Mouse (Mus musculus) hindbrain, embryonic 16.5 days (tissue): ENCODE data around the gene Nubp2. TPM values are rescaled to one million over a fixed set of nuclear protein-coding genes. Genes with fewer than 3 reads are reported as not detected.

Experiments
- ATAC-seq: fragments of 200-750 bp; cut with Nextera tagmentation; 2 replicates; pipeline ENCODE4 v1.8.0; 2017; ENCODE audit warnings: moderate TSS enrichment, moderate library complexity
- H3K27ac ChIP-seq: fragments of 300-500 bp; sonication (generic); 2 replicates; pipeline ENCODE4 v1.5.1; 2014; ENCODE audit warnings: low read depth, mild to moderate bottlenecking, control low read depth, low read length, moderate library complexity
- H3K27me3 ChIP-seq: fragments of 300-500 bp; sonication (generic); replicated peaks from 2 replicates; pipeline ENCODE4 v1.6.1; 2014; ENCODE audit warnings: low read length; ENCODE audit not compliant: control insufficient read depth, insufficient read depth
- H3K36me3 ChIP-seq: fragments of 300-500 bp; sonication (generic); 2 replicates; pipeline ENCODE4 v1.6.1; 2014; ENCODE audit warnings: mild to moderate bottlenecking, low read length, moderate library complexity, mixed read lengths; ENCODE audit not compliant: control insufficient read depth, insufficient read depth
- H3K4me1 ChIP-seq: fragments of 300-500 bp; sonication (generic); 2 replicates; pipeline ENCODE4 v1.6.1; 2014; ENCODE audit warnings: low read depth, low read length; ENCODE audit not compliant: control insufficient read depth, insufficient read depth
- H3K4me2 ChIP-seq: fragments of 300-500 bp; sonication (generic); 2 replicates; pipeline ENCODE4 v1.6.1; 2014; ENCODE audit warnings: mild to moderate bottlenecking, low read length, control low read depth, moderate library complexity
- H3K4me3 ChIP-seq: fragments of 300-500 bp; sonication (generic); 2 replicates; pipeline ENCODE4 v1.5.1; 2014; ENCODE audit warnings: mild to moderate bottlenecking, low read length, control low read depth, moderate library complexity
- H3K9ac ChIP-seq: fragments of 300-500 bp; sonication (generic); 2 replicates; pipeline ENCODE4 v1.6.1; 2014; ENCODE audit warnings: low read depth, mild to moderate bottlenecking, control low read depth, low read length, moderate library complexity
- H3K9me3 ChIP-seq: fragments of 300-500 bp; sonication (generic); 2 replicates; pipeline ENCODE4 v1.6.1; 2014; ENCODE audit warnings: mild to moderate bottlenecking, low read length, moderate library complexity; ENCODE audit not compliant: control insufficient read depth
- WGBS: fragments of 180-500 bp; shearing (Covaris S2); extraction: QIAGEN DNeasy Blood & Tissue Kit; methylation state at CpG from one replicate; pipeline ENCODE4 v1.1.7; 2014; 5-methylcytosine and 5-hydroxymethylcytosine counted together
- polyA plus RNA-seq: library from polyadenylated mRNA; unstranded; fragments of >200 nt; fragmentation: Nextera tagmentation; extraction: Ambion mirVana; gene quantifications from 2 replicates; pipeline ENCODE4 v1.2.1, GENCODE M21; 2015

The Nubp2 gene
- polyA plus RNA-seq, 1 experiment from 2014 or later = 64.1 TPM

DNA sequence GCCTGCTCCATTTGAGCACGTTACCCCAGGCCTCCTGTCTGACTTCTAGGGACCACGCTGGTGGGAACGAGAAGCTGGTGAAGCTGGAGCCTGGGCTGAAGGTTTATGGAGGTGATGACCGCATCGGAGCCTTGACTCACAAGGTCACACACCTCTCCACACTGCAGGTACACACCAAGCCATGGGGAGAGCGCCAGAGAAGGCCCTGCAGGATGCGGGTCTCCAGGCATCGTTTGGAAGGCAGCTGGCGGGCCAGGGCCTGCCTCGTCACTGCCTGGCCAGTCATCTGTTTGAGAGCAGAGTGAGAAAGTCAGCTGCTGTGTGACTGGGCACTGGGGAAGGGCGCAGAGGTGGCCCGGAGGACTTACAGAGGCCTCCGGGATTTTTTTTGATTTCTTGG lies 29.6 kb downstream of the Nubp2 start:
- H3K9me3 ChIP-seq = no peaks in the 10 kb centered on the region
- WGBS = 91% methylated on average over 13 of the region's 13 CpGs
- peaks cover under 1% of the 10 kb centered on the region; the same call in 1 of the 2 replicates for H3K4me1 ChIP-seq
- ATAC-seq = no peak
- H3K27ac ChIP-seq = no peak overlapping the region
- no peak overlapping the region for H3K4me2 ChIP-seq
- peaks cover 19% of the 10 kb centered on the region for H3K36me3 ChIP-seq
- H3K9ac ChIP-seq = no peak overlapping the region
- no peaks in the 10 kb centered on the region for H3K27me3 ChIP-seq
- H3K4me3 ChIP-seq = no peak overlapping the region

DNA sequence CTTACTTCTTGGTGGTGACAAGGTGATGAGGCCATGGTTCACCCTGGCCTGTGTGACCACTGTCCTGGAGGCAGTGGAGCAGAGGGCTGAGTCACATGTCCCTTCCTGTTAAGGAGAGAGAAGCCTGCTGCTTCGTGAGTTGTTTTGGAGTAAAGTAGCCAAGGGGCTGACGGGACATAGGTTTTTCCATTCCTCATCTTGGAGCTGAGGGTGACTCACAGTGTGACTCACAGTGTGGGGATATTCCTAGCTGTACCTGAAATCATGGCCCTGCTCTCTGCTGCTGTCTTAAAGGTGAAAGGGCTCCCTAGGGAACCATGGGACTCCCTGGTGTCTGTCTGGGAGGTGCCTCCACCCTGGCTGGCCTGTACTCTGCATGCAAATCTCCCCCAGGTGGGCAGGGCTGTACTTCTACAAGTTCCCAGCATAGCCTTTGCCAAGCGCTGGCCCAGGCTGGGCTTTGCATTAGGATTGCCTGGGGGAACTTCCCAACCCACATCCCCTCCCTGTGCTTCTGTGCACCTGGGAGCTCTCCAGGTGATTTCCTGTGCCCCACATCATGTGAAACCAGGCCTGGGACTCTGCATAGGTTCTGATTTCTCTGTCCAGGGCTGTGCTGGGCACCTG lies 30.2 kb downstream of the Nubp2 start:
- H3K27ac ChIP-seq = no peak overlapping the region
- H3K9me3 ChIP-seq = no peaks in the 10 kb centered on the region
- WGBS = 73% methylated on average over 3 of the region's 3 CpGs
- H3K9ac ChIP-seq = no peak overlapping the region
- no peak overlapping the region for H3K4me2 ChIP-seq
- peaks cover 7% of the 10 kb centered on the region for H3K4me1 ChIP-seq
- peaks cover 14% of the 10 kb centered on the region for H3K36me3 ChIP-seq
- H3K27me3 ChIP-seq = no peaks in the 10 kb centered on the region
- no peak overlapping the region for H3K4me3 ChIP-seq
- no peak for ATAC-seq

DNA sequence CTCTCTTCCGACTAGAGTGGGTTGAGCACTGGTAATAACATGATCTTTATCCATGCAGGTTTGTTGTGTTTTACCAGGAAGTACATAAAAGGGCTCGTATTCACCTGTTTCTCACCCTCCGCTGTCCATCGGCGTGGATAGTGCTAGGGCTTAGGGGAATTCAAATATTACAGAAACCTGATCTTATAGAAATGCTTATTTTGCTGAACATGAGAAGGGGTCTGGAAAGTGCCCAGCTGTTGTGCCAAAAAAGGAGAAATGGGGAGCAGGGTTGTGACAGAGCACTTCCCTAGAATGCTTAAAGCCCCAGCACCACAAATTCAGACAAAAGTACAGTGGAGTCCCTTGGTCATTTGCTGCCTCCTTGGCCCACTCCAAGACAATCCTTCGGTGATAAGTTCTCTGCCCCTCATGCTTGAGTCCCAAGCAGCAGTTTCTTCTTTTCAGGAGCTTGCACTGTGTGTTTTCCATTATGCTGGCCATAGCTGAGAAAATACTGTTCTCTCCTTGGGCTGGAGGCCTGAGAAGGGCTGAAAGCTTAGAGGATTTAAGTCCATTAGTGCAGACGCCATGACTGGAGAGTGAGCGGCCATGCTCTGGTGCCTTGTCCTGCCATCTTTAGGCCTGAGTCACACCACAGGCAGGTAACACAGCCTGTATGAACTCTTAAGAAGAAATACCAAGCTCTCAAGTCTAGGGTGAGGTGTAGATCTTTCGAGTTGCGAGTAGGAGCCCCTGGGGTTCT lies 34.6 kb downstream of the Nubp2 start:
- Histone ChIP-seq H3K27me3 (no peaks in the 10 kb centered on the region), H3K4me2 (peak overlapping the region; percentile 72), H3K36me3 (peaks cover 6% of the 10 kb centered on the region), H3K9me3 (no peaks in the 10 kb centered on the region), H3K9ac (no peak overlapping the region), H3K4me3 (peak overlapping the region; percentile 95), H3K4me1 (peaks cover 15% of the 10 kb centered on the region), H3K27ac (no peak overlapping the region)
- ATAC-seq = no peak
- 86% methylated on average over 10 of the region's 10 CpGs for WGBS

DNA sequence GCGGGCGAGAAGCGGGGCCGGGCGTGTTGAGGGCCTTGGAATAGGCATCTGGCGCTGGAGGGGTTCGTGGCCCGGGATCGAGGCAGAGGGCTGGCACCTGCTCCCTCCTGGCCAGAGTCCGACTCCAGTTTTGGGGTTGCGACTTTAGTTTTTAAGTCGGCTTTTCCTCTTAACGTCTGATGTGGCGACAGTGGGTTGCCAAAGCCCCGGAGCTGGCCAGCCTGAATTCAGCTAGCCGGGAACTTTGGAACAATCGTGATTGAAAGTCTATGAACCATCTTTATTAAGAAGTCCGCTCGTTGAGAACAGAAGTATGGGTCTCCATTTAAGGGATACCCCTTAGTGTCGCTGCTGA lies 35.4 kb downstream of the Nubp2 start:
- Histone ChIP-seq H3K9me3 (no peaks in the 10 kb centered on the region), H3K4me1 (peaks cover 15% of the 10 kb centered on the region), H3K27me3 (no peaks in the 10 kb centered on the region), H3K4me3 (peak overlapping the region; percentile 95), H3K4me2 (peak overlapping the region; percentile 72), H3K36me3 (peaks cover 6% of the 10 kb centered on the region), H3K27ac (peak overlapping the region; percentile 81), H3K9ac (peak overlapping the region; percentile 76)
- no peak for ATAC-seq
- under 1% methylated on average over 20 of the region's 20 CpGs for WGBS

DNA sequence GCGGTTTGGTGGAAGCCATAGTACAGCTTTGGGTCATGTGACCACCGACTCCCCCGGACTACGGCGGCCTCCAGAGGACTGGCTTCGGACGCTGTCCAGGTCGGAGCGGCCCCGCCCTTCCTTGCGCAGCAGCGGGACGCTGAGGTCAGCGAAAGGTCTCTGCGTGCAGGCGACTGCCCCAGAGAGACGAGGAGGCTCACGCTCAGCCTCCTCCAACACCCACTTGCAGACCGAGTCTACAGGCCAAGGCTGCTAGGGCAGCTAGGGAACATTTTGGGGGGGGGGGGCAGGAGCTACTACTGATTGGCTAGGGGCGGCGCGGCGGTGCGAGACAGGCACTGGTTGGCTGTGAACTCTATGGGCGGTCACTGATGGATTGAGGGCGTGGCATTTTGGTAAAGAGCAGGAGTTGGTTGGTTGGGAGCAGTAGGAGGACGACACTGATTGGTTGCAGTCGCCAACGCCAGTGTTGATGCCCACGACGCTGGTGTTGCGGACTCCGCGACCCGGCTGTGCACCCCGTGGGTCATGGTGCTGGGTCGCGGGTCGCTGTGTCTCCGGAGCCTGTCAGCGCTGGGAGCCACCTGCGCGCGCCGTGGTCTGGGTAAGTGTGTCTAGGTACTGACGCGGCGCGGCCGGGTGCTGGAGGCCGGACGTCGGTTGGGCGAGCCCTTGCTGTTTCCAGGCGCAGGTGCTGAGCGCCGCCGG lies 35.9 kb downstream of the Nubp2 start, which contains the start of gene Fahd1:
TSS of gene Fahd1 (minus strand) at position 300 of the 708 bp plus-strand sequence.
- peak within 1 kb of the TSS; percentile 84 for H3K9ac ChIP-seq
- under 1% methylated on average over 58 of the region's 58 CpGs for WGBS

DNA sequence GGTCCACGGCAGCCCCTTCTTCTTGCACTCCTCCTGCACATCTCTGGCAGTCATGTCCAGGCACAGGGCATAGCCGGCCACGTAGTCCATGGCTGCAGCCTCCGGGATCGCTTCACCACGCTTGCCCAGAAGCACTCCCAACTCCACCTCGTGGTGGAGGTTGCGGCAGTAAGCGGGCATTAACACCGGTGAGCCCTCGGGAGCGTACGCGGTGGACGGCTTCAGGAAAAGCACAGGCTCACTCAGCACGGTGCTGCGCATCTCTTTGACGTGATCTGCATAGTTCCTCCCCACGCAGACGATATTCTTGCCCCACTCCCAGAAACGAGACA lies 36.5 kb downstream of the Nubp2 start:
- WGBS = under 1% methylated on average over 21 of the region's 21 CpGs
- ATAC-seq = no peak

More for the DNA sequence above, 35.9 kb downstream of the Nubp2 start, which contains the start of gene Fahd1:
- peak within 1 kb of the TSS; percentile 72 for H3K4me2 ChIP-seq
- H3K4me1 ChIP-seq = peaks cover 15% of the 10 kb centered on the region
- H3K27ac ChIP-seq = peak within 1 kb of the TSS; percentile 98
- peaks cover 6% of the 10 kb centered on the region for H3K36me3 ChIP-seq
- no peaks in the 10 kb centered on the region for H3K9me3 ChIP-seq
- H3K27me3 ChIP-seq = no peaks in the 10 kb centered on the region
- H3K4me3 ChIP-seq = peak within 1 kb of the TSS; percentile 95
- ATAC-seq = peak; percentile 99

DNA sequence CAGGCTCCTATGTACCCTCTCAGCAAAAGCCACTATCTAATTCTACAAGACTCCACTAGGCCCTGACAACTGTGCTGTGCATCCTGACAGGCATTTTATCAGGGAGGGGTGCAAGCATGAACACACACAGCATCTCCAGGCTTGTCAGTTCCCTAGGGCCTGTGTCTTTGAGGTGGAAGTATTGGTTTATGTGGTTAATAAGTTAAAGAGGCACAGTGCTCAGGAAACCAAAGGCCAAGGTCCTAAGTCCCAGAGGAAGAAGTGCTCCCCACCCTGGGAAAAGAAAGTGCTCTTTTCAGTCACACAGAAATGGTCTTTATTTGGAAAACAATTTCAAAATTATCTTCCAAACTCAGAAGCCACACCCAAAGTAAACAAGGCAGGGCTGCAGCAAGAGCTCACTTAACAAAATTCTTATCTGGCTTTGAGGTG lies 37.5 kb downstream of the Nubp2 start:
- peak overlapping the region; percentile 67 for H3K4me2 ChIP-seq
- peaks cover 5% of the 10 kb centered on the region for H3K36me3 ChIP-seq
- no peak overlapping the region for H3K9ac ChIP-seq
- peaks cover 15% of the 10 kb centered on the region for H3K4me1 ChIP-seq
- no peak overlapping the region; the same call in 1 of the 2 replicates for H3K4me3 ChIP-seq
- no peak overlapping the region for H3K27ac ChIP-seq
- no peak for ATAC-seq
- H3K27me3 ChIP-seq = no peaks in the 10 kb centered on the region
- no peaks in the 10 kb centered on the region for H3K9me3 ChIP-seq

More for the DNA sequence above, 36.5 kb downstream of the Nubp2 start:
- Histone ChIP-seq H3K9ac (peak overlapping the region; percentile 84), H3K27ac (peak overlapping the region; percentile 98), H3K4me1 (peaks cover 15% of the 10 kb centered on the region), H3K4me2 (peak overlapping the region; percentile 67), H3K4me3 (peak overlapping the region; percentile 95), H3K9me3 (no peaks in the 10 kb centered on the region), H3K36me3 (peaks cover 6% of the 10 kb centered on the region), H3K27me3 (no peaks in the 10 kb centered on the region)

DNA sequence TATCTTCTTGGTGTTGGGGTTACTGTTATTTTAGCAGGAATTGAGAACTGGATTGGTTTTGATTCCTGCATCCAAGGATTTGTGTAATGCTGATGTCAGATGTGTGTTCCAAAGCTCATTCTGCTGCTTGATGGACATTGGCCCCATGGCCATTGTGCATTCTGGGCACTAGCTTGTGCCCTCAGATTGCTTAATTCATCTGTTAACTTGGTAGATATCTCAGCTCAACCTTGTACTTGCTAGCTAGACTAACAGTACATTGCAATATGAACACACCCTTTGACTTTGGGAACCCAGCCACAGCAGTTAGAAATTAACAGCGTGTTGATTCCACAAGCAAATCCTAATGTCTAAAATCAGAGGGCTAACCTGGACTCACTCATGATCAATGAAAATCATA lies 38.8 kb downstream of the Nubp2 start:
- 95% methylated on average over 1 of the region's 1 CpGs for WGBS
- peaks cover 15% of the 10 kb centered on the region for H3K4me1 ChIP-seq

DNA sequence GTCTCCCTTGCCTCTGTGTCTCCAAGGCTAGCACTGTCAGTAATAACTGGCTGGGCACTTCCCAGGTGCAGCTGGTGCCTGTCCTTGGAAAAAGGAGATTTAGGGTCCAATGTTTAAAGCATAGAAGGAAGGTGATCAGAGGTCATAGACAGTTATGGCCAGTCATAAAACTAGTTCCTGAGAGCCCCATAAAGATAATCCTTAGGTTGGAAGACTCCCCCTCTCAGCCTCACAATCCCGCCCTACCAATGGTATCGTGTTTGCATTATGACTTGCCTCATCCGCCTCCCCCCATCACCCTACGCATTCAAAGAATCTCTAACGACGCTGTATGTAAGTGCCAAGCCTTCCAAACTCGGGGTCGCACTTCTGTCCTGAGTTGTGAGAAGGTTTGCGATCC lies 41.6 kb downstream of the Nubp2 start:
- Histone ChIP-seq H3K4me1 (peaks cover 8% of the 10 kb centered on the region), H3K27me3 (peaks cover 7% of the 10 kb centered on the region; the same call in 1 of the 2 replicates), H3K27ac (no peak overlapping the region), H3K4me3 (no peak overlapping the region), H3K36me3 (no peaks in the 10 kb centered on the region), H3K9me3 (no peaks in the 10 kb centered on the region), H3K4me2 (no peak overlapping the region), H3K9ac (no peak overlapping the region)
- 56% methylated on average over 9 of the region's 9 CpGs for WGBS
- no peak for ATAC-seq

More for the DNA sequence above, 38.8 kb downstream of the Nubp2 start:
- Histone ChIP-seq H3K4me2 (no peak overlapping the region), H3K9me3 (no peaks in the 10 kb centered on the region), H3K36me3 (no peaks in the 10 kb centered on the region), H3K9ac (no peak overlapping the region), H3K27ac (no peak overlapping the region), H3K4me3 (no peak overlapping the region), H3K27me3 (no peaks in the 10 kb centered on the region)
- no peak for ATAC-seq
